Mouse (Mus musculus) midbrain, postnatal 0 days (tissue): ENCODE results near the gene Tmem88. TPM values are rescaled to one million over a fixed set of nuclear protein-coding genes. Genes with fewer than 3 reads are reported as not detected.
"Not testable (repeated sequence)": the region's sequence is repeated elsewhere in the genome, so short reads cannot be mapped to it uniquely, and the experiment has no call there.

ENCODE experiments used
- ATAC-seq: fragments of 200-750 bp; cut with Nextera tagmentation; 2 replicates; pipeline ENCODE4 v1.8.0; 2017; ENCODE audit warnings: moderate number of reproducible peaks, mild to moderate bottlenecking, moderate TSS enrichment, moderate library complexity; ENCODE audit not compliant: low FRiP score
- DNase-seq: peaks from one replicate; pipeline ENCODE4 v3.0.0-alpha.2; 2015; ENCODE audit warnings: low spot score
- H3K27ac ChIP-seq: fragments of 300-500 bp; sonication (generic); 2 replicates; pipeline ENCODE4 v1.5.1; 2014; ENCODE audit warnings: low read depth, mild to moderate bottlenecking, low read length, mixed read lengths
- H3K27me3 ChIP-seq: fragments of 300-500 bp; sonication (generic); 2 replicates; pipeline ENCODE4 v1.6.1; 2014; ENCODE audit warnings: low read length, control low read depth, mixed read lengths; ENCODE audit not compliant: insufficient read depth
- H3K36me3 ChIP-seq: fragments of 300-500 bp; sonication (generic); 2 replicates; pipeline ENCODE4 v1.6.1; 2014; ENCODE audit warnings: low read length, control low read depth, mixed read lengths; ENCODE audit not compliant: insufficient read depth
- H3K4me1 ChIP-seq: fragments of 300-500 bp; sonication (generic); 2 replicates; pipeline ENCODE4 v1.6.1; 2014; ENCODE audit warnings: mild to moderate bottlenecking, control low read depth, antibody characterized with exemption, low read length, mixed read lengths; ENCODE audit not compliant: insufficient read depth
- H3K4me2 ChIP-seq: fragments of 300-500 bp; sonication (generic); 2 replicates; pipeline ENCODE4 v1.6.1; 2014; ENCODE audit warnings: low read depth, mild to moderate bottlenecking, low read length, mixed read lengths; ENCODE audit not compliant: poor library complexity, severe bottlenecking
- H3K4me3 ChIP-seq: fragments of 300-500 bp; sonication (generic); 2 replicates; pipeline ENCODE4 v1.5.1; 2014; ENCODE audit warnings: low read depth, mild to moderate bottlenecking, low read length, moderate library complexity
- H3K9ac ChIP-seq: fragments of 300-500 bp; sonication (generic); replicated peaks from 2 replicates; pipeline ENCODE4 v1.6.1; 2014; ENCODE audit warnings: mild to moderate bottlenecking, low read length, moderate library complexity, mixed read lengths; ENCODE audit not compliant: poor library complexity, severe bottlenecking
- H3K9me3 ChIP-seq: fragments of 300-500 bp; sonication (generic); 2 replicates; pipeline ENCODE4 v1.6.1; 2016; ENCODE audit warnings: low read length, control low read depth
- CTCF ChIP-seq: IDR thresholded peaks from 2 replicates; pipeline ENCODE4 v1.5.1; 2016; ENCODE audit warnings: antibody characterized with exemption, mild to moderate bottlenecking
- WGBS: fragments of 180-500 bp; shearing (Covaris S2); extraction: QIAGEN DNeasy Blood & Tissue Kit; methylation state at CpG from one replicate; pipeline ENCODE4 v1.1.7; 2014; 5-methylcytosine and 5-hydroxymethylcytosine counted together
- polyA plus RNA-seq: library from polyadenylated mRNA; unstranded; fragments of >200 nt; fragmentation: Nextera tagmentation; extraction: Ambion mirVana; gene quantifications from 2 replicates; pipeline ENCODE4 v1.2.1, GENCODE M21; 2015
- total RNA-seq: library from RNA; depleted of rRNA; stranded (reverse); fragments of >200 nt; gene quantifications from 2 replicates; pipeline ENCODE4 v1.2.3, GENCODE M21; 2014

Tmem88 gene
- total and polyA plus RNA-seq, 2 experiments from 2014 or later: 5.7 to 5.8 TPM

DNA sequence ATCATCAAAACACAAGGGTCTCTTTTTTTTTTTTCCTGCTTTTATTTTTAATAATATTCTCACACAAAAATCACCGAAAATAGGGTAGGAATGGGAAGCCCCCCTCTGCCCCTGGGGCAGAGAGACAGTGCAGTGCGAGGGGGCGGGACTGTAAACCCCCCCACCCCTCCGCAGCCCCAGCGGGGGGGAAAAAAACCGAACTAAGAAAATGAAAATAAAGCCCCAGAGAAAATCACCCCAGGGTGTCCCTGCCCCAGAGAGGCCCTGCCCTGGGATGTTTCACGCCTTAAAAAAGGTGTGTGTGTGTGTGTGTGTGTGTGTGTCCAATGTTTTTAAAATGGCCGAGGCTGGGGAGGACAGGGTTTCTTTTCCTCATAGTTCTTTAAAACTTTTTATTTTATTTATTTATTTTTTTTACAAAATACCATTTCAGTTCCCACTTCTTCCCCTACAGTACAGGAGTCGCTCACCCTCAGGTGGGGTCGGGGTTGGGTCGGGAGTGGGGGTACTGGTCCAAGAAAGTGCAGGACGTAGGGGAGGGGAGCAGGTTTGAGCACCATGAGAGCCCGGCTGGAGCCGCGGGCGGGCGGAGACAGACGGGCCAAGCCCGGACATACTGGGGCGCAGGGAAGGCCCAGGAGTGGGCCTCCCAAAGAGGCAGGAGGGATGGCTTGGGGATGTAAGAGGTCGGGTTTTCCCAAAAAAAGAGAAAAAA, 609 bp upstream of the Tmem88 start:
- WGBS: 27% methylated on average over 21 of the region's 21 CpGs
- no peak for ATAC-seq
- Histone ChIP-seq H3K9ac (0 out of 2 replicates have a peak overlapping the region, but pooled peaks have one; percentile 36), H3K4me2 (no peak overlapping the region), H3K36me3 (peaks cover 31% of the 10 kb centered on the region), H3K27ac (no peak overlapping the region), H3K4me1 (no peaks in the 10 kb centered on the region), H3K4me3 (no peak overlapping the region), H3K27me3 (no peaks in the 10 kb centered on the region), H3K9me3 (no peaks in the 10 kb centered on the region)
- DNase-seq: no peak
- TF ChIP-seq CTCF: no peak

DNA sequence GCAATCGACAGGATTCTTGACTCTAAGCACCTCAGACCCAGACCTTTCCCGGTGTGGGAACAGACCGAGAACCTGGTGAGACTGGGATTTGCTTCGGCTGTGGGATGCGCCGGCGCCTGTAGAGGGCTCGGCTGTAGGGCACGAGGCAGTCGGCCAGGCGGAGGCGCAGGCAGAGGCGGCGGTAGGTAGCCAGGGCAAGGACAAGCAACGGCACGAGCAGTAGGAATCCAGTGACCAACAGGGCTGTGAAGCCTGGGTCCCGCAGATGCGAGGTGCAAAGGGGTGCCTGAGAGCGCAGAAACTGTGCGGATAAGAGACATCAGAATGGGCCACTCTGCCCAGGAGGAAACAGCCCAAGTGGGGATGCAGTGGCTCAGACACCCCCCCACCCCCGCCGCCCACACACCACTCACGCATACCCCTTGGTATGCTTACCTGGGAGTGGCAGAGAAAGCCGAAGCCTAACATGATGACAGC, 415 bp downstream of the Tmem88 start:
- no peak for DNase-seq
- Histone ChIP-seq H3K4me1 (no peaks in the 10 kb centered on the region), H3K27me3 (no peaks in the 10 kb centered on the region), H3K27ac (peak overlapping the region; percentile 32; the same call in 1 of the 2 replicates), H3K4me3 (no peak overlapping the region), H3K9me3 (no peaks in the 10 kb centered on the region), H3K36me3 (peaks cover 26% of the 10 kb centered on the region), H3K9ac (peak overlapping the region; percentile 24; the same call in 1 of the 2 replicates), H3K4me2 (0 out of 2 replicates have a peak overlapping the region, but pooled peaks have one; percentile 15)
- no peak for ATAC-seq
- TF ChIP-seq CTCF: peak; percentile 23
- WGBS: 15% methylated on average over 24 of the region's 24 CpGs

- ATAC-seq (no peak), DNase-seq (no peak)
Observed at GRCm38 (mm10) chr11:69396772-69397171, 1.3 kb downstream of the Tmem88 start.

DNA sequence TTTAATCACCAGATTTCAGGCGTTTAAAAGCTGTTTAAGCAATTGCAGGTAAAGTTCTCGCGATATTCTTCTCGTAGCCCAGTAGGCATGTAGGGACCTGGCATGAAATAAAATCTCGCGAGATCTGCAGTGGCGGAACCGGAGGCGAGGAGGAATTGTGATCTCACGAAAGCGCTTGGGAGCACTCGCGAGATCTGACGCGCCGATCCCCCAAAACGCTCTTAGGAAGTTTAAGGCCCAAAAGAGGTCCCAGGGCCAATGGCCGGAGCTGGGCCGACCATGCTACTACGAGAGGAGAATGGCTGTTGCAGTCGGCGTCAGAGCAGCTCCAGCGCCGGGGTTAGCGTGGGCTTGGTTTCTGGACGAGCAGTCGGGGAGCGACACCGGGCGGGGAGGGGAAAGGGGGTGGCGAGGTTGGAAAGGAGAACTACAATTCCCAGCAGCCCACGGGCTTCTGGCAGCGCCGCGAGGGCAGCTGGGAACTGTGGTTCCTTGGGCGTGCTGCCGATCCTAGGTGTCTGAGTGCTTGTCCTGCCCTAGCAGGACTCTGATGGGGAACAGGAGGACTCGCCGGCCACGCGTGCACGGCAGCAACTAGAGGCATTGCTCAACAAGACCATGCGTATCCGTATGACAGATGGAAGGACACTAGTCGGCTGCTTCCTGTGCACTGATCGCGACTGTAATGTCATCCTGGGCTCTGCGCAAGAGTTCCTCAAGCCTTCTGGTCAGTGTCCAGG, 2.2 kb downstream of the Tmem88 start:
- under 1% methylated on average over 48 of the region's 48 CpGs for WGBS
- H3K27ac ChIP-seq: peak overlapping the region; percentile 98
- DNase-seq: peak; percentile 100
- peak overlapping the region; percentile 88 for H3K9ac ChIP-seq
- TF ChIP-seq CTCF: peak; percentile 7; the same call in 1 of the 2 replicates
- H3K36me3 ChIP-seq: peaks cover 16% of the 10 kb centered on the region
- ATAC-seq: peak; percentile 90
- H3K9me3 ChIP-seq: no peaks in the 10 kb centered on the region
- H3K4me3 ChIP-seq: peak overlapping the region; percentile 65
- H3K4me1 ChIP-seq: no peaks in the 10 kb centered on the region
- H3K4me2 ChIP-seq: peak overlapping the region; percentile 82
- no peaks in the 10 kb centered on the region for H3K27me3 ChIP-seq

More at GRCm38 (mm10) chr11:69396772-69397171, 1.3 kb downstream of the Tmem88 start:
- H3K9me3 ChIP-seq: no peaks in the 10 kb centered on the region
- peak overlapping the region; percentile 82 for H3K4me2 ChIP-seq
- peak overlapping the region; percentile 88 for H3K9ac ChIP-seq
- no peaks in the 10 kb centered on the region for H3K27me3 ChIP-seq
- H3K4me3 ChIP-seq: peak overlapping the region; percentile 65; the same call in 1 of the 2 replicates
- peak overlapping the region; percentile 34; the same call in 1 of the 2 replicates for H3K27ac ChIP-seq
- peaks cover 21% of the 10 kb centered on the region for H3K36me3 ChIP-seq
- TF ChIP-seq CTCF: no peak
- no peaks in the 10 kb centered on the region for H3K4me1 ChIP-seq
- WGBS: 28% methylated on average over 11 of the region's 11 CpGs

DNA sequence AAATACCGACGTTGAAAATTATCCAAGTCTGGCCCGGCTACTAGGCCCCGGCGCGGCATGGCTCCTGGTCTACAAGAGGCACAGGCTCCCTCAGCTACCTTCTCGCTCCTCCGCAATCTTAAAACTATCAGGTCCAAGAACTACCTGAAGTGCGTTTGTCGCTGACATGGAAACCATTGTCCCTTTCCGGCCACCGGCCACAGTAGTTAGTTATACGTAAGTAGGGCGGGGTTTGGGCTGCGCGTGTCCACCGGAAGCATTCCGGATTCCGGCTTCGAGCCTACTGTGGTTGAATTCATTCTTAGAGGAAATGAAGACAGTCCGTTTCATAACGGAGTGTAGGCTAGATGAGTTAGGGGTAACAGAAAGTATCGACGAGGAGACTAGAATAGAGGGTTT, 2.8 kb downstream of the Tmem88 start, which contains the start of the genes Naa38 and Cyb5d1:
Naa38 (plus strand) TSS at position 253 of the 399 bp plus-strand sequence.
Cyb5d1 (minus strand) TSS at position 397 of the 399 bp plus-strand sequence.
- not testable (repeated sequence) for H3K27me3 ChIP-seq, H3K9me3 ChIP-seq, H3K4me1 ChIP-seq
- ATAC-seq: peak; percentile 80
- peak; percentile 94 for DNase-seq
- WGBS: 1% methylated on average over 20 of the region's 24 CpGs
- Histone ChIP-seq H3K4me2 (peak within 1 kb of the TSS; percentile 82), H3K9ac (peak within 1 kb of the TSS; percentile 88), H3K36me3 (peaks cover 14% of the 10 kb centered on the region), H3K27ac (peak within 1 kb of the TSS; percentile 98), H3K4me3 (peak within 1 kb of the TSS; percentile 65)

DNA sequence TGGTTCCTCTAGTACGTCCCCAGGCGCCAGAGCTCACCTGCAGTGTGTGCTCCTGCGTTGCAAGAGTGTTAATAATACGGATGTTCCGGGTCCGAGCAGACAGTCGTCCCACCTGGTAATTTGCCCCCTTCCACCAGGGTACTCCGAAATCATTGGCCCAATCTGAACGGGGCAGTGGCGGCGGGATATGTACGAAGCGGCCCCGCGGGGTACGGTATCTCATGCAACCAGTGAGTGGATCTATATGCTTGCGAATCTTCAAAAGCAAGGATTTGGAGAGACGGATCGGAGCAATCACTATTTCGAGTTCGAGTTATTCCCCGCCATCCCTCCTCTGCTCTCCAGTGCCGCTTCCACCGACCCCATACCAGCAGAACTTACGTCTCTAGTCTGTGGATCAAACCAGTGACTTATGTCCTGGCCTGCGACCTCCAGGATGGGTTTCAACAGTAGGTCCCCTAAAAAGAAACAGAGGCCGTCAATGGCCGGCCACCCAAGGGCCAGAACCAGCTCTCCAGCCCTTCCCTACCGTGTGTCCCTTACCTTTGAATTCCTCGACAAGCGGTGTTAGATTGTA, 3.4 kb downstream of the Tmem88 start:
- Histone ChIP-seq H3K4me2 (peak overlapping the region; percentile 68), H3K27ac (peak overlapping the region; percentile 98; the same call in 1 of the 2 replicates), H3K4me3 (peak overlapping the region; percentile 65), H3K9ac (peak overlapping the region; percentile 88)
- WGBS: 2% methylated on average over 31 of the region's 31 CpGs
- DNase-seq, H3K27me3 ChIP-seq, H3K9me3 ChIP-seq, H3K36me3 ChIP-seq, H3K4me1 ChIP-seq, ATAC-seq: not testable (repeated sequence)
